Mouse (Mus musculus): ENCODE results near the gene Ccdc173. TPM values are rescaled to one million over a fixed set of nuclear protein-coding genes. Genes with fewer than 3 reads are reported as not detected.

Ccdc173 gene
- polyA plus RNA-seq, 1 experiment, result 0.58 TPM

- TF ChIP-seq USF1 (IDR thresholded peaks at IDR 0.05; ENCODE audit: low read depth), result no peak
- TF ChIP-seq REST (IDR thresholded peaks at IDR 0.05; ENCODE audit: insufficient read depth, insufficient read length), result no peak
- no peak for TF ChIP-seq SRF (IDR thresholded peaks at IDR 0.05; ENCODE audit: control insufficient read depth, insufficient read length, low read depth)
- no peak for TF ChIP-seq MAX (IDR thresholded peaks at IDR 0.05; ENCODE audit: low read depth)
- TF ChIP-seq TCF12 (IDR thresholded peaks at IDR 0.05; ENCODE audit: insufficient read depth, poor library complexity, severe bottlenecking), result no peak
- TF ChIP-seq MYOD1 (IDR thresholded peaks at IDR 0.05; ENCODE audit: control insufficient read depth in 1 of 3, insufficient read length in 2 of 3, low read depth in 2 of 3), result no peak
- TF ChIP-seq CEBPB (IDR thresholded peaks at IDR 0.05; ENCODE audit: insufficient read depth, poor library complexity, severe bottlenecking), result no peak
- no peak for TF ChIP-seq MYOG (IDR thresholded peaks at IDR 0.05; ENCODE audit: control insufficient read depth in 1 of 3, insufficient read depth in 1 of 3, insufficient read length in 2 of 3, low read depth in 2 of 3)
- no peak for TF ChIP-seq POLR2AphosphoS2 (IDR thresholded peaks at IDR 0.05; ENCODE audit: insufficient read length, low read depth)
- TF ChIP-seq TCF3 (IDR thresholded peaks at IDR 0.05; ENCODE audit: insufficient read length, low read depth), result no peak
- TF ChIP-seq E2F4 (IDR thresholded peaks at IDR 0.05; ENCODE audit: insufficient read depth), result no peak
- TF ChIP-seq POLR2A (IDR thresholded peaks at IDR 0.05; ENCODE audit: insufficient read length, low read depth), result no peak
- Histone ChIP-seq H3K79me2 (ENCODE audit: control insufficient read depth, insufficient read depth) (no peaks in the 10 kb centered on the region), H3K27me3 (ENCODE audit: control insufficient read depth, insufficient read depth, insufficient read length) (no peaks in the 10 kb centered on the region), H3K36me3 (ENCODE audit: control insufficient read depth, insufficient read depth) (peaks cover 4% of the 10 kb centered on the region), H3K4me3 (no peak overlapping the region), H3ac (ENCODE audit: control insufficient read depth, insufficient read length) (no peak overlapping the region), H3K4me2 (ENCODE audit: low read depth) (no peak overlapping the region)
Observed at GRCm38 (mm10) chr2:69777985-69778835, 11.2 kb downstream of the Ccdc173 start.

GRCm38 (mm10) chr2:69773331-69773730, 16.0 kb downstream of the Ccdc173 start:
- Histone ChIP-seq H3K27me3 (ENCODE audit: control insufficient read depth, insufficient read depth, insufficient read length) (no peaks in the 10 kb centered on the region), H3K79me2 (ENCODE audit: control insufficient read depth, insufficient read depth) (no peaks in the 10 kb centered on the region), H3ac (ENCODE audit: control insufficient read depth, insufficient read length) (no peak overlapping the region), H3K36me3 (ENCODE audit: control insufficient read depth, insufficient read depth) (peaks cover 4% of the 10 kb centered on the region), H3K4me2 (ENCODE audit: low read depth) (no peak overlapping the region), H3K4me3 (no peak overlapping the region)
- TF ChIP-seq SRF (IDR thresholded peaks at IDR 0.05; ENCODE audit: control insufficient read depth, insufficient read length, low read depth) (no peak), POLR2AphosphoS2 (IDR thresholded peaks at IDR 0.05; ENCODE audit: insufficient read length, low read depth) (no peak), REST (IDR thresholded peaks at IDR 0.05; ENCODE audit: insufficient read depth, insufficient read length) (no peak), E2F4 (IDR thresholded peaks at IDR 0.05; ENCODE audit: insufficient read depth) (no peak), POLR2A (IDR thresholded peaks at IDR 0.05; ENCODE audit: insufficient read length, low read depth) (no peak), CEBPB (IDR thresholded peaks at IDR 0.05; ENCODE audit: insufficient read depth, poor library complexity, severe bottlenecking) (no peak), MYOD1 (IDR thresholded peaks at IDR 0.05; ENCODE audit: control insufficient read depth in 1 of 3, insufficient read length in 2 of 3, low read depth in 2 of 3) (no peak), TCF3 (IDR thresholded peaks at IDR 0.05; ENCODE audit: insufficient read length, low read depth) (no peak), MAX (IDR thresholded peaks at IDR 0.05; ENCODE audit: low read depth) (no peak), TCF12 (IDR thresholded peaks at IDR 0.05; ENCODE audit: insufficient read depth, poor library complexity, severe bottlenecking) (no peak), MYOG (IDR thresholded peaks at IDR 0.05; ENCODE audit: control insufficient read depth in 1 of 3, insufficient read depth in 1 of 3, insufficient read length in 2 of 3, low read depth in 2 of 3) (no peak), USF1 (IDR thresholded peaks at IDR 0.05; ENCODE audit: low read depth) (no peak)

GRCm38 (mm10) chr2:69764716-69765115, 24.7 kb downstream of the Ccdc173 start:
- TF ChIP-seq POLR2A (IDR thresholded peaks at IDR 0.05; ENCODE audit: insufficient read length, low read depth) (no peak), REST (IDR thresholded peaks at IDR 0.05; ENCODE audit: insufficient read depth, insufficient read length) (no peak), MAX (IDR thresholded peaks at IDR 0.05; ENCODE audit: low read depth) (no peak), E2F4 (IDR thresholded peaks at IDR 0.05; ENCODE audit: insufficient read depth) (no peak), SRF (IDR thresholded peaks at IDR 0.05; ENCODE audit: control insufficient read depth, insufficient read length, low read depth) (no peak), TCF3 (IDR thresholded peaks at IDR 0.05; ENCODE audit: insufficient read length, low read depth) (no peak), MYOD1 (IDR thresholded peaks at IDR 0.05; ENCODE audit: control insufficient read depth in 1 of 3, insufficient read length in 2 of 3, low read depth in 2 of 3) (no peak), MYOG (IDR thresholded peaks at IDR 0.05; ENCODE audit: control insufficient read depth in 1 of 3, insufficient read depth in 1 of 3, insufficient read length in 2 of 3, low read depth in 2 of 3) (no peak), USF1 (IDR thresholded peaks at IDR 0.05; ENCODE audit: low read depth) (no peak), CEBPB (IDR thresholded peaks at IDR 0.05; ENCODE audit: insufficient read depth, poor library complexity, severe bottlenecking) (no peak)
- no peak overlapping the region for H3ac ChIP-seq (ENCODE audit: control insufficient read depth, insufficient read length)
- no peaks in the 10 kb centered on the region for H3K79me2 ChIP-seq (ENCODE audit: control insufficient read depth, insufficient read depth)
- no peak overlapping the region for H3K4me2 ChIP-seq (ENCODE audit: low read depth)
- H3K27me3 ChIP-seq (ENCODE audit: control insufficient read depth, insufficient read depth, insufficient read length), result no peaks in the 10 kb centered on the region
- no peak overlapping the region for H3K4me3 ChIP-seq
- peaks cover 3% of the 10 kb centered on the region for H3K36me3 ChIP-seq (ENCODE audit: control insufficient read depth, insufficient read depth)

GRCm38 (mm10) chr2:69763340-69763739, 26.0 kb downstream of the Ccdc173 start:
- no peaks in the 10 kb centered on the region for H3K27me3 ChIP-seq (ENCODE audit: control insufficient read depth, insufficient read depth, insufficient read length)
- H3K4me3 ChIP-seq, result no peak overlapping the region
- no peak for TF ChIP-seq REST (IDR thresholded peaks at IDR 0.05; ENCODE audit: insufficient read depth, insufficient read length)
- no peak for TF ChIP-seq MYOD1 (IDR thresholded peaks at IDR 0.05; ENCODE audit: control insufficient read depth in 1 of 3, insufficient read length in 2 of 3, low read depth in 2 of 3)
- TF ChIP-seq SRF (IDR thresholded peaks at IDR 0.05; ENCODE audit: control insufficient read depth, insufficient read length, low read depth), result no peak
- TF ChIP-seq TCF3 (IDR thresholded peaks at IDR 0.05; ENCODE audit: insufficient read length, low read depth), result no peak
- TF ChIP-seq TCF12 (IDR thresholded peaks at IDR 0.05; ENCODE audit: insufficient read depth, poor library complexity, severe bottlenecking), result no peak
- TF ChIP-seq CEBPB (IDR thresholded peaks at IDR 0.05; ENCODE audit: insufficient read depth, poor library complexity, severe bottlenecking), result no peak
- TF ChIP-seq MYOG (IDR thresholded peaks at IDR 0.05; ENCODE audit: control insufficient read depth in 1 of 3, insufficient read depth in 1 of 3, insufficient read length in 2 of 3, low read depth in 2 of 3), result no peak
- no peak for TF ChIP-seq POLR2AphosphoS2 (IDR thresholded peaks at IDR 0.05; ENCODE audit: insufficient read length, low read depth)
- no peak for TF ChIP-seq MAX (IDR thresholded peaks at IDR 0.05; ENCODE audit: low read depth)
- TF ChIP-seq E2F4 (IDR thresholded peaks at IDR 0.05; ENCODE audit: insufficient read depth), result no peak
- H3K4me2 ChIP-seq (ENCODE audit: low read depth), result no peak overlapping the region
- H3K79me2 ChIP-seq (ENCODE audit: control insufficient read depth, insufficient read depth), result no peaks in the 10 kb centered on the region
- H3ac ChIP-seq (ENCODE audit: control insufficient read depth, insufficient read length), result no peak overlapping the region
- H3K36me3 ChIP-seq (ENCODE audit: control insufficient read depth, insufficient read depth), result peaks cover 3% of the 10 kb centered on the region

Measured in myocyte (in vitro differentiated cells).